Mouse (Mus musculus) adrenal gland, postnatal 14 days (tissue): ENCODE data around the gene Prkch. TPM values are rescaled to one million over a fixed set of nuclear protein-coding genes. Genes with fewer than 3 reads are reported as not detected.
A peak's percentile ranks its signal among the peaks of the same experiment; 100 is the strongest.
"Not testable (repeated sequence)": the region's sequence is repeated elsewhere in the genome, so short reads cannot be mapped to it uniquely, and the experiment has no call there.

ENCODE experiments used
- DNase-seq: peaks from one replicate; pipeline ENCODE4 v3.0.0; 2021; ENCODE audit warnings: mixed read lengths
- long read RNA-seq, 2 experiments: library from polyadenylated mRNA; stranded (forward); transcript quantifications; one replicate each; pipeline ENCODE4 v2.0.0; 2021
- total RNA-seq: library from RNA; stranded (reverse); gene quantifications from 2 replicates; pipeline ENCODE4 v1.2.3, GENCODE M21; 2021

Prkch gene
- 19.9 and 27.2 TPM in 2 replicates for total RNA-seq
- long read RNA-seq, experiment 1, transcript Prkch-201 (14 exons, 3,545 nt): major isoform, 26 of 31 reads
- long read RNA-seq, experiment 1, partial matches to known transcripts: 2 of 31 reads
- long read RNA-seq, experiment 1, other reads (novel, unspliced or antisense): 3 of 31 reads
- long read RNA-seq, experiment 2, transcript Prkch-201 (14 exons, 3,545 nt): major isoform, 29 of 34 reads
- long read RNA-seq, experiment 2, partial matches to known transcripts: 2 of 34 reads
- long read RNA-seq, experiment 2, other reads (novel, unspliced or antisense): 3 of 34 reads

- DNase-seq: peak; percentile 88
Measured at GRCm38 (mm10) chr12:73584610-73585240, at the start of gene Prkch. Prkch (plus strand) TSS chr12:73584796.

- peak; percentile 60 for DNase-seq
Measured at GRCm38 (mm10) chr12:73537499-73538138, 47.0 kb upstream of the Prkch start.

- DNase-seq: not testable (repeated sequence)
Measured at GRCm38 (mm10) chr12:73538139-73538508, 46.5 kb upstream of the Prkch start.

- no peak for DNase-seq
Measured at GRCm38 (mm10) chr12:73539151-73539550, 45.4 kb upstream of the Prkch start.

- DNase-seq: no peak
Measured at GRCm38 (mm10) chr12:73540402-73540801, 44.2 kb upstream of the Prkch start.

- no peak for DNase-seq
Measured at GRCm38 (mm10) chr12:73543191-73543590, 41.4 kb upstream of the Prkch start.

- DNase-seq: peak; percentile 26
Measured at GRCm38 (mm10) chr12:73544736-73545671, 39.6 kb upstream of the Prkch start.

GRCm38 (mm10) chr12:73545672-73546085 lies 38.9 kb upstream of the Prkch start:
- peak; percentile 38 for DNase-seq

GRCm38 (mm10) chr12:73546086-73546711 lies 38.4 kb upstream of the Prkch start, which contains the start of gene Tmem30b:
Tmem30b (minus strand) TSS chr12:73546392.
- peak; percentile 20 for DNase-seq

GRCm38 (mm10) chr12:73547646-73548045 lies 37.0 kb upstream of the Prkch start:
- no peak for DNase-seq

GRCm38 (mm10) chr12:73548259-73548658 lies 36.3 kb upstream of the Prkch start:
- no peak for DNase-seq

GRCm38 (mm10) chr12:73554155-73554554 lies 30.4 kb upstream of the Prkch start:
- peak; percentile 84 for DNase-seq

GRCm38 (mm10) chr12:73558525-73559195 lies 25.9 kb upstream of the Prkch start:
- DNase-seq: no peak

- peak; percentile 26 for DNase-seq
Measured at GRCm38 (mm10) chr12:73560091-73560490, 24.5 kb upstream of the Prkch start.

- not testable (repeated sequence) for DNase-seq
Measured at GRCm38 (mm10) chr12:73563122-73563521, 21.5 kb upstream of the Prkch start.

- DNase-seq: no peak
Measured at GRCm38 (mm10) chr12:73564176-73564575, 20.4 kb upstream of the Prkch start.

GRCm38 (mm10) chr12:73564795-73565619 lies 19.6 kb upstream of the Prkch start:
- DNase-seq: no peak

- no peak for DNase-seq
Measured at GRCm38 (mm10) chr12:73565620-73565969, 19.0 kb upstream of the Prkch start.

- no peak for DNase-seq
Measured at GRCm38 (mm10) chr12:73574632-73575031, 10.0 kb upstream of the Prkch start.

- DNase-seq: no peak
Measured at GRCm38 (mm10) chr12:73578141-73578540, 6.5 kb upstream of the Prkch start.
